In the genomic region with DNA sequence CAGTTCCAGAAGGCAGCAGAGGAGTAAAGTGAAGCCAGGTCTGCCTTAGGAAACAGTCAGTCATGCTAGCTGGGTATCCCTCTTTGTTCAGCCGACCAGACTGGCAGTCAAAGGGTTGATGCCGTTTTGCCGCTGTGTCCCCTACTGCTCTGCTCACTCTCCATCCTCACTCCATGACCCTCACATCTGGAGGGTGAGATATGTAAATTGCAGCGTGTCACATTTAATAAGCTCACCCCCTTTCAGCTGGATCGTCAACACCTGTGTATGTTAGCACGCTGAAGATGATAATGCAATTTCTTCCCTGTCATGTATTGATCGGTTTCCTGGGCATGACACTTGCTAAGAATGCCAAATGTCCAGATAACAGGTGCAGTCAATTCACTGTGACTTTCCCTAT, we compare ENCODE assay signal across 17 mouse cellular contexts. TPM values are rescaled to one million over a fixed set of nuclear protein-coding genes. Genes with fewer than 3 reads are reported as not detected.
"Had no signal": no experiment of that assay in that cellular context is flagged by ENCODE, and none has a peak within 500 bp of the region (broad histone marks: within the 10 kb centered on the region; RNA-seq: fewer than 3 reads in every experiment).

No protein-coding gene starts in this region.

- H3K36me3 ChIP-seq: intestine, embryonic 15.5 days; limb, embryonic 13.5 days; liver, embryonic 15.5 days; neural tube, embryonic 15.5 days had no signal

- H3K4me3 ChIP-seq: intestine, embryonic 15.5 days; limb, embryonic 13.5 days; liver, embryonic 15.5 days; neural tube, embryonic 15.5 days had no signal

- H3K4me2 ChIP-seq: intestine, embryonic 15.5 days; limb, embryonic 13.5 days; liver, embryonic 15.5 days; lung, embryonic 14.5 days; neural tube, embryonic 15.5 days had no signal

- DNase-seq: kidney, adult 18-20 months; kidney, postnatal 10 days; kidney, postnatal 4 days; left cerebral cortex, postnatal 4 days; lung, embryonic 14.5 days; lung, postnatal 14 days; right cerebral cortex, adult 18-20 months; right cerebral cortex, postnatal 25 days; thymus, postnatal 4 days had no signal

- H3K27ac ChIP-seq: intestine, embryonic 15.5 days; limb, embryonic 13.5 days; liver, embryonic 15.5 days; macrophage; neural tube, embryonic 15.5 days had no signal

- H3K27me3 ChIP-seq: intestine, embryonic 15.5 days; limb, embryonic 13.5 days; liver, embryonic 15.5 days; neural tube, embryonic 15.5 days had no signal

- ATAC-seq: intestine, embryonic 15.5 days had no signal

- H3K9ac ChIP-seq: intestine, embryonic 15.5 days; limb, embryonic 13.5 days; liver, embryonic 15.5 days; lung, embryonic 14.5 days; neural tube, embryonic 15.5 days had no signal

- H3K9me3 ChIP-seq: intestine, embryonic 15.5 days; limb, embryonic 13.5 days; liver, embryonic 15.5 days; neural tube, embryonic 15.5 days had no signal

- H3K4me1 ChIP-seq: intestine, embryonic 15.5 days; limb, embryonic 13.5 days; liver, embryonic 15.5 days had no signal

RNA-seq across cellular contexts. Expression of a gene that starts 49.0 kb away (rescaled TPM):
- polyA plus RNA-seq: kidney, embryonic 14.5 days; liver, adult 2 months; macrophage; small intestine, adult 2 months had no signal
